Mouse (Mus musculus) CH12.LX (cell line): ENCODE results near the gene Kpna7. TPM values are rescaled to one million over a fixed set of nuclear protein-coding genes. Genes with fewer than 3 reads are reported as not detected.

Source experiments
- DNase-seq: peaks from one replicate; pipeline ENCODE4 v3.0.0-alpha.2; 2013; ENCODE audit errors: extremely low read depth
- H3K27ac ChIP-seq: 2 replicates; pipeline ENCODE4 v1.5.1; 2012; ENCODE audit warnings: low read depth, mild to moderate bottlenecking, control low read depth, moderate library complexity; ENCODE audit not compliant: insufficient read depth
- H3K27me3 ChIP-seq: replicated peaks from 2 replicates; pipeline ENCODE3; 2012; ENCODE audit warnings: inconsistent platforms
- H3K36me3 ChIP-seq, 2 experiments: replicated peaks in 1 of 2; 2 replicates each; pipeline versions ENCODE3 to v1.6.1; 2012; ENCODE audit warnings: inconsistent platforms in 1 of 2, low read length in 1 of 2, mild to moderate bottlenecking in 1 of 2, mixed read lengths in 1 of 2, moderate library complexity in 1 of 2; ENCODE audit not compliant: control insufficient read depth in 1 of 2, insufficient read depth in 1 of 2
- H3K4me1 ChIP-seq, 2 experiments: 2 replicates each; pipeline ENCODE4 v1.6.1; 2012; ENCODE audit warnings: inconsistent platforms in 1 of 2, moderate library complexity in 1 of 2; ENCODE audit not compliant: insufficient read depth in 2 of 2, control insufficient read depth in 1 of 2
- H3K4me2 ChIP-seq: 2 replicates; pipeline ENCODE4 v1.6.1; 2012; ENCODE audit warnings: low read depth, mild to moderate bottlenecking, control low read depth; ENCODE audit not compliant: poor library complexity, insufficient read depth, severe bottlenecking
- H3K4me3 ChIP-seq, 3 experiments: fragments of 150-350 bp in 1 of 3; sonication (generic) in 1 of 3; replicated peaks in 1 of 3; 2 replicates each; pipeline versions ENCODE3 to v1.5.1; 2011 to 2012; ENCODE audit warnings: low read depth in 2 of 3, low read length in 2 of 3, mild to moderate bottlenecking in 2 of 3, moderate library complexity in 2 of 3, control low read depth in 1 of 3, improper control_type of control experiment in 1 of 3, inconsistent platforms in 1 of 3, mixed read lengths in 1 of 3; ENCODE audit not compliant: poor library complexity in 1 of 3
- H3K79me2 ChIP-seq: replicated peaks from 2 replicates; pipeline ENCODE4 v1.6.1; 2012; ENCODE audit warnings: mild to moderate bottlenecking, moderate library complexity; ENCODE audit not compliant: control insufficient read depth, poor library complexity, insufficient read depth, severe bottlenecking; ENCODE audit errors: extremely low read depth
- H3K9ac ChIP-seq: 2 replicates; pipeline ENCODE4 v1.6.1; 2012; ENCODE audit warnings: low read depth, mild to moderate bottlenecking, control low read depth, moderate library complexity; ENCODE audit not compliant: insufficient read depth
- H3K9me3 ChIP-seq: replicated peaks from 2 replicates; pipeline ENCODE3; 2012; ENCODE audit warnings: low read length, inconsistent platforms, mixed read lengths
- CTCF ChIP-seq, 2 experiments: IDR thresholded peaks in 1 of 2; conservative IDR thresholded peaks in 1 of 2; 2 replicates each; pipeline ENCODE4 v1.5.1; 2011 to 2012; ENCODE audit warnings: low read depth in 2 of 2, low read length in 2 of 2, improper control_type of control experiment in 1 of 2, inconsistent platforms in 1 of 2, mild to moderate bottlenecking in 1 of 2, moderate library complexity in 1 of 2
- E2F4 ChIP-seq: IDR thresholded peaks from 2 replicates; pipeline ENCODE4 v1.6.1; 2011; ENCODE audit warnings: low read depth, low read length, improper control_type of control experiment; ENCODE audit not compliant: insufficient replicate concordance
- ELF1 ChIP-seq: IDR thresholded peaks from 2 replicates; pipeline ENCODE4 v1.6.1; 2014; ENCODE audit warnings: low read depth, mild to moderate bottlenecking, inconsistent platforms, low read length, improper control_type of control experiment
- JUN ChIP-seq: IDR thresholded peaks from 2 replicates; pipeline ENCODE4 v1.6.1; 2011; ENCODE audit warnings: low read depth, mild to moderate bottlenecking, low read length, improper control_type of control experiment, moderate library complexity; ENCODE audit not compliant: insufficient read depth
- JUND ChIP-seq: conservative IDR thresholded peaks from 2 replicates; pipeline ENCODE4 v1.6.1; 2011; ENCODE audit warnings: low read depth, low read length, improper control_type of control experiment
- MAFK ChIP-seq: IDR thresholded peaks from 2 replicates; pipeline ENCODE4 v1.6.1; 2011; ENCODE audit warnings: low read length, improper control_type of control experiment; ENCODE audit not compliant: insufficient replicate concordance
- MAZ ChIP-seq: IDR thresholded peaks from 2 replicates; pipeline ENCODE4 v1.6.1; 2012; ENCODE audit warnings: low read depth, mild to moderate bottlenecking, inconsistent platforms, low read length, improper control_type of control experiment, moderate library complexity
- MYC ChIP-seq: IDR thresholded peaks from 2 replicates; pipeline ENCODE4 v1.6.1; 2011; ENCODE audit warnings: low read depth, mild to moderate bottlenecking, improper control_type of control experiment, low read length
- NELFE ChIP-seq: IDR thresholded peaks from 2 replicates; pipeline ENCODE4 v1.6.1; 2011; ENCODE audit warnings: low read depth, low read length, improper control_type of control experiment
- RAD21 ChIP-seq: IDR thresholded peaks from 2 replicates; pipeline ENCODE4 v1.6.1; 2011; ENCODE audit warnings: low read depth, mild to moderate bottlenecking, low read length, improper control_type of control experiment, moderate library complexity
- RCOR1 ChIP-seq: conservative IDR thresholded peaks from 2 replicates; pipeline ENCODE4 v1.6.1; 2012; ENCODE audit warnings: low read depth, mild to moderate bottlenecking, inconsistent platforms, low read length, improper control_type of control experiment
- SMC3 ChIP-seq: IDR thresholded peaks from 2 replicates; pipeline ENCODE4 v1.6.1; 2011; ENCODE audit warnings: low read depth, low read length, improper control_type of control experiment
- TBP ChIP-seq: conservative IDR thresholded peaks from 2 replicates; pipeline ENCODE4 v1.6.1; 2011; ENCODE audit warnings: low read depth, low read length, improper control_type of control experiment
- TCF12 ChIP-seq: IDR thresholded peaks from 2 replicates; pipeline ENCODE4 v1.6.1; 2014; ENCODE audit warnings: low read depth, mild to moderate bottlenecking, inconsistent platforms, low read length, improper control_type of control experiment
- ZC3H11A ChIP-seq: IDR thresholded peaks from 2 replicates; pipeline ENCODE4 v1.6.1; 2012; ENCODE audit warnings: low read depth, mild to moderate bottlenecking, inconsistent platforms, low read length, improper control_type of control experiment
- ZMIZ1 ChIP-seq: IDR thresholded peaks from 2 replicates; pipeline ENCODE4 v1.6.1; 2012; ENCODE audit warnings: low read depth, mild to moderate bottlenecking, inconsistent platforms, low read length, improper control_type of control experiment
- ZNF384 ChIP-seq: IDR thresholded peaks from 2 replicates; pipeline ENCODE4 v1.6.1; 2012; ENCODE audit warnings: low read depth, low read length, improper control_type of control experiment, inconsistent platforms
- dilution Hi-C: fragments of 300-500 bp; cut with MboI; formaldehyde crosslinking; loops from 2 replicates; pipeline ENCODE4 v1.14.3; 2020; ENCODE audit warnings: low sequenced_read_pairs; ENCODE audit not compliant: extremely low pct_unique_long_range_greater_than_20kb, extremely low pct_ligation_motif_present
- in situ Hi-C: fragments of 300-500 bp; cut with MboI; formaldehyde crosslinking; loops from 3 replicates; pipeline ENCODE4 v1.14.3; 2019; ENCODE audit warnings: low sequenced_read_pairs, low pct_ligation_motif_present, low pct_unique_long_range_greater_than_20kb, mixed read lengths
- polyA plus RNA-seq: library from polyadenylated mRNA; unstranded; fragments of >175 nt; gene quantifications from 2 replicates; pipeline ENCODE4 v1.2.1, GENCODE M21; 2012; ENCODE audit warnings: low read depth; ENCODE audit not compliant: insufficient read length
- total RNA-seq, 2 experiments: library from RNA; depleted of rRNA; stranded (reverse); fragments of 300-350 nt in 1 of 2; fragments of >200 nt in 1 of 2; gene quantifications; 2 replicates each; pipeline ENCODE4 v1.2.3; 2012 to 2014

The Kpna7 gene
- total and polyA plus RNA-seq, 3 experiments = 0.26 TPM; not detected in 2

DNA sequence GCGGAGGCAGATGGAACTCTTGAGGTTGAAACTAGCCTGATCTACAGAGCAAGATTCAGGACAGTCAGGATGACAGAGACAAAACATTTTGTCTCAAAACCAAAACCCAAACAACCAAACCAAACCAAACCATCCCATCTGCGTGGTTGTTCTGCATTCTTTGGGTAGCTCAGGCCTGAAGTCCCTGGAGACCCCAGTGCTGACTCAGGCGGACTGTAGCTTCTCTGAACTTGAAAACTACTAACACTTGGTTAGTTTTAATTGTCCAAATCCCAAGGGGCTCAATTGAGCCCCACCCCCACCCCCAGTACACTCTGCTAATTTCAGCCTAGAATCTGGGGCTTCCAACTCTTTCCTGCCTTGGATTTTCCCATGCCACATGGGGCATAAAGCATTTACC is 80.5 kb downstream of the Kpna7 start:
- no peak for TF ChIP-seq ZNF384
- TF ChIP-seq MYC = no peak
- 0 out of 2 replicates have a peak, but pooled peaks have one; percentile 54 for TF ChIP-seq MAFK
- no peak for TF ChIP-seq SMC3
- TF ChIP-seq JUND = no peak
- TF ChIP-seq, all 38 proteins: peak for 1
- no peaks in the 10 kb centered on the region for H3K9me3 ChIP-seq
- H3K9ac ChIP-seq = no peak overlapping the region
- peak; percentile 50 for DNase-seq
- in situ Hi-C loops (loop anchor here (10.0 kb wide), 1 partner anchor 61 kb away; no protein-coding TSS in a partner anchor), dilution Hi-C loops (no loop called here)
- H3K27ac ChIP-seq = no peak overlapping the region
- no peak overlapping the region for H3K4me2 ChIP-seq
- H3K27me3 ChIP-seq = peaks cover 9% of the 10 kb centered on the region
- H3K4me1 ChIP-seq = peaks cover 0 to 24% of the 10 kb centered on the region in 2 experiments; a peak in 2 of 4 replicates
- H3K4me3 ChIP-seq = no peak overlapping the region
- H3K79me2 ChIP-seq = no peaks in the 10 kb centered on the region
- H3K36me3 ChIP-seq = no peaks in the 10 kb centered on the region

DNA sequence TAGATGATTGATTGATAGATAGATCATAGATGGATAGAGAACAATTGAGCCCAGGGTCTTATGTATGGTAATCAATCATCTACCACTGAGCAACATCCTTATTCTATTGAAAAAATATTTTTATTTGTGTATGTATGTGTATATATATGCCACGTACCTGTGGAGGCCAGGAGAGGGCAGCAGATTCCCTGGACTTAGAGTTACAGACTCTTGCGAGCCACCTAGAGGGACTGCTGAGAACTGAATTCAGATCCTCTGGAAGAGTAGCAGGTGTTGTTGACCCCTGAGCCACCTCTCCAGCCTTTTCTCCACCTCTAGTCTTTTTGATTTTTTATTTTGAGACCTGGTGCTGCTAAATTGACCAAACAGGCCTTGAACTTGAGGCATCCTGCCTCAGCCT is 85.3 kb downstream of the Kpna7 start:
- DNase-seq = peak; percentile 76
- no peak overlapping the region for H3K4me2 ChIP-seq
- peaks cover 0 to 5% of the 10 kb centered on the region in 2 experiments; a peak in 1 of 4 replicates for H3K4me1 ChIP-seq
- TF ChIP-seq MAFK (no peak), SMC3 (peak; percentile 62), NELFE (peak; percentile 72; the same call in 1 of the 2 replicates), CTCF (conservative IDR thresholded peaks at IDR 0.05 in 1 of 2, IDR thresholded peaks at IDR 0.05 in 1 of 2; ENCODE audit: low read depth in 2 of 2, low read length in 2 of 2) (peak; percentile 53 to 99; a peak in 3 of 4 replicates), ZNF384 (peak; percentile 36; the same call in 1 of the 2 replicates), RAD21 (peak; percentile 47), TBP (no peak)
- in situ Hi-C loops (loop anchor here (5.0 kb wide), 1 partner anchor 84 kb away; the partner anchor contains the start of genes Arpc1a and Kpna7), dilution Hi-C loops (no loop called here)
- no peak overlapping the region for H3K27ac ChIP-seq
- H3K79me2 ChIP-seq = no peaks in the 10 kb centered on the region
- H3K9me3 ChIP-seq = no peaks in the 10 kb centered on the region
- peaks cover 16% of the 10 kb centered on the region for H3K27me3 ChIP-seq
- H3K9ac ChIP-seq = no peak overlapping the region
- H3K4me3 ChIP-seq = no peak overlapping the region
- no peaks in the 10 kb centered on the region for H3K36me3 ChIP-seq

DNA sequence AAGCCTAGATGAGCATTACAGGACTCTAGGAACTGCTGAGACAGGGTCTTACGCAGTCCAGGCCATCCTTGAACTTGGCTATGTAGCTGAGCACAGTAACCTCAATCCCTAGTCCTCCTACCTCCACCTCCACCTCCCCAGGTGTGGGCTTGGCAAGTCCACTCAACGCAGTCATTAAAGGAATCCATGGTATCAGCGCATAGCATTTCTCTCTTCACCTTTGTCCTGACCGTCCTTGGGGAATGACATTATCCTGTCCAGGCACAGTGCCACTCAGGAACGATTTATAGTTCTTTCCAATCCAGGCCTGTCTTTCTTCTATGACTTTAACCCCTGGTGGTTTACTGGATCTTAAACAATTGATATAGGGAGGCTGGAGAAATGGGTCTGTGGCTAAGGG is 93.3 kb downstream of the Kpna7 start:
- in situ Hi-C loops = no loop called here
- no peak overlapping the region for H3K4me3 ChIP-seq
- no peak overlapping the region for H3K4me2 ChIP-seq
- no peaks in the 10 kb centered on the region for H3K4me1 ChIP-seq
- no peaks in the 10 kb centered on the region for H3K9me3 ChIP-seq
- dilution Hi-C loops = no loop called here
- no peak overlapping the region for H3K9ac ChIP-seq
- H3K27ac ChIP-seq = no peak overlapping the region
- no peaks in the 10 kb centered on the region for H3K79me2 ChIP-seq
- peaks cover 15% of the 10 kb centered on the region for H3K27me3 ChIP-seq
- no peaks in the 10 kb centered on the region for H3K36me3 ChIP-seq
- no peak for TF ChIP-seq MAZ
- no peak for TF ChIP-seq NELFE
- TF ChIP-seq MAFK = no peak
- TF ChIP-seq JUN = no peak
- no peak for TF ChIP-seq ELF1
- TF ChIP-seq ZC3H11A = no peak
- no peak for TF ChIP-seq RCOR1
- no peak for TF ChIP-seq E2F4
- TF ChIP-seq TCF12 = no peak
- no peak for TF ChIP-seq ZMIZ1
- no peak for DNase-seq
